Mouse (Mus musculus): ENCODE data around the gene Ect2. TPM values are rescaled to one million over a fixed set of nuclear protein-coding genes. Genes with fewer than 3 reads are reported as not detected.

The Ect2 gene
- polyA plus RNA-seq, 1 experiment from 2014 or later: 8.6 TPM

DNA sequence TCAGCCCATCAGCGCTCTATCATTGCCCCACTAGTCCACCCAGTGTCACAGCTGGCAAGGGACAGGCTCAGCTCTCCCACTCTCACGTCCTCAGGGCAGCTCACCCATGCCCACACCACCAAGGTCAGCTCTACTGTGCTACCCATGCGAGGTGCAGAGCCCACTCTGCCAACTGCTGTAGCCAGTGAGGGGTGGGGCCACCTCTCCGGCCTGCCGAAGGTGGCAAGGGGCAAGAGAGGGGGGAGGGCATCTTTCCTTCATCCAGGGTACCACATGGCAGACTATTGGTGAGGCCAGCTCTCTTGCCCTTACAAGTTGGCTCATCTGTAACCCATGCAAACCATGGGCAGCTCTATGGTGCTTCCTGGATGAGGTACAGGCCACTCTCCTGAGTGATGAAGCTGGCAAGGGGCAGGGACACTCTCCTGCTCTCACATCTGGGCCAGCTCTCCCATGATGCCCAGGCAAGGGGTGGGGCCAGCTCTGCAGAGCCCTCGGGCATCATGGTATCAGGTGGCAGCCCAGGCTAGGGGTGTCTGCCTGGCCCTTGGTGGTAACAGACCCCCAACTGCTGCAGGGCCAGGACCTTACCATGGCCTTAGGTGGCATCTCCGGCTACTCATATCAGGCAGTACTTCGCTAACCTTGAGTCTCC is 42.0 kb upstream of the Ect2 start:
- DNase-seq (ENCODE audit: low spot score) (no peak), ATAC-seq (ENCODE audit: low FRiP score, low TSS enrichment) (no peak; the same call in 1 of the 2 replicates)
- H3K27me3 ChIP-seq (ENCODE audit: control insufficient read depth, insufficient read depth, low read length): no peaks in the 10 kb centered on the region
- no peak overlapping the region for H3K9ac ChIP-seq (ENCODE audit: low read length)
- H3K36me3 ChIP-seq (ENCODE audit: control insufficient read depth, insufficient read depth, low read length): no peaks in the 10 kb centered on the region
- H3K4me3 ChIP-seq (ENCODE audit: low read depth, low read length): no peak overlapping the region
- no peaks in the 10 kb centered on the region; the same call in 1 of the 2 replicates for H3K4me1 ChIP-seq (replicated peaks; ENCODE audit: control insufficient read depth, insufficient read depth)
- TF ChIP-seq CTCF (IDR thresholded peaks at IDR 0.05; ENCODE audit: low read depth) (no peak), EP300 (optimal IDR thresholded peaks at IDR 0.05) (no peak)
- no peak overlapping the region for H3K27ac ChIP-seq (replicated peaks)
- no peaks in the 10 kb centered on the region for H3K9me3 ChIP-seq (ENCODE audit: control insufficient read depth, low read length)
- WGBS: 88% methylated on average over 8 of the region's 8 CpGs
- H3K4me2 ChIP-seq (replicated peaks; ENCODE audit: low read depth): no peak overlapping the region

DNA sequence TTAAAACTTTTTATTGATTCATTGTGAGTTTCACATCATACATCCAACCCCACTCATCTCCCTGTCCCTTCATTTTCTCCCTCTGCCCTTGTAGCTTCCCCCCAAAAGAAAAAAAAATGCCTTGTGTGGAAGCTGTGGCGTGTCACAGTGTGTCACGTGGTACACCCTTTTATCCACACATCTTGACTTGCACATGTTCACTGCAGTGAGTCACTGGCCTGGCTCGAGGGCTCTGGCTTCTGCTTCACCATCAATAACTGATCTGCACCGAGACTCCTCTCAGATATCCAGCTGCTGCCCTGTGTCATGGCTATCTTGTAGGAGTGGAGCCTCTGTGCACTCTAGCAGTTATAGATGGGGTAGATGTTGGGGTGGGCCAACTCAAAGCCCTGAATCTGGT is 41.5 kb upstream of the Ect2 start:
- 61% methylated on average over 4 of the region's 4 CpGs for WGBS
- H3K9me3 ChIP-seq (ENCODE audit: control insufficient read depth, low read length): no peaks in the 10 kb centered on the region
- H3K9ac ChIP-seq (ENCODE audit: low read length): no peak overlapping the region
- DNase-seq (ENCODE audit: low spot score): no peak
- no peak overlapping the region for H3K27ac ChIP-seq (replicated peaks)
- H3K4me2 ChIP-seq (replicated peaks; ENCODE audit: low read depth): no peak overlapping the region
- TF ChIP-seq CTCF (IDR thresholded peaks at IDR 0.05; ENCODE audit: low read depth): no peak
- H3K36me3 ChIP-seq (ENCODE audit: control insufficient read depth, insufficient read depth, low read length): no peaks in the 10 kb centered on the region
- H3K4me1 ChIP-seq (replicated peaks; ENCODE audit: control insufficient read depth, insufficient read depth): no peaks in the 10 kb centered on the region; the same call in 1 of the 2 replicates
- no peaks in the 10 kb centered on the region for H3K27me3 ChIP-seq (ENCODE audit: control insufficient read depth, insufficient read depth, low read length)
- ATAC-seq (ENCODE audit: low FRiP score, low TSS enrichment): no peak
- no peak overlapping the region for H3K4me3 ChIP-seq (ENCODE audit: low read depth, low read length)

GRCm38 (mm10) chr3:27193844-27194317 is 40.2 kb upstream of the Ect2 start:
- Histone ChIP-seq H3K4me1 (replicated peaks; ENCODE audit: control insufficient read depth, insufficient read depth) (no peaks in the 10 kb centered on the region; the same call in 1 of the 2 replicates), H3K27me3 (ENCODE audit: control insufficient read depth, insufficient read depth, low read length) (no peaks in the 10 kb centered on the region), H3K9ac (ENCODE audit: low read length) (no peak overlapping the region), H3K4me2 (replicated peaks; ENCODE audit: low read depth) (no peak overlapping the region), H3K4me3 (ENCODE audit: low read depth, low read length) (no peak overlapping the region), H3K9me3 (ENCODE audit: control insufficient read depth, low read length) (no peaks in the 10 kb centered on the region), H3K27ac (replicated peaks) (peak overlapping the region; percentile 13; the same call in 1 of the 2 replicates), H3K36me3 (ENCODE audit: control insufficient read depth, insufficient read depth, low read length) (no peaks in the 10 kb centered on the region)
- 64% methylated on average over 6 of the region's 6 CpGs for WGBS
- no peak for TF ChIP-seq EP300 (optimal IDR thresholded peaks at IDR 0.05)
- TF ChIP-seq CTCF (IDR thresholded peaks at IDR 0.05; ENCODE audit: low read depth): no peak
- no peak for ATAC-seq (ENCODE audit: low FRiP score, low TSS enrichment)
- no peak for DNase-seq (ENCODE audit: low spot score)

DNA sequence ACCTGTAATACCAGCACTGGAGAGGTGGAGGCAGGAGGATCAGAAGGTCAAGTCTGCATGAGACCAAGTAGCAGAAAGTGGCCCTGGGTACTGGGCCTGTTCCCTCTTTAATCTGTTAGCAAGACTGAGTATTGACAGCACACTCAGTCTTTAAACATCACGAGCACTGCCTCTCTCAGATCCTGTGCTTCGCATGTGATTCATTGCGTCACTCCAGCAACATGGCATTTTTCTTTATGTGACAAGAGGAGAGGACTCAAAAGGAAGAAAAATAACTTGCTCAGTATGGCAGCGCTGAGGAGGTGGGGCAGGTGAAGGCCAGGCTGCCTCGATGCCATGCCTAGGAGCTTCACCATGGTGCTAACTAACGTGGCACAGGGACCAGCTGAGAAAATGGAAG is 38.2 kb upstream of the Ect2 start:
- Histone ChIP-seq H3K27me3 (ENCODE audit: control insufficient read depth, insufficient read depth, low read length) (no peaks in the 10 kb centered on the region), H3K4me2 (replicated peaks; ENCODE audit: low read depth) (no peak overlapping the region), H3K4me3 (ENCODE audit: low read depth, low read length) (no peak overlapping the region), H3K9ac (ENCODE audit: low read length) (no peak overlapping the region), H3K36me3 (ENCODE audit: control insufficient read depth, insufficient read depth, low read length) (no peaks in the 10 kb centered on the region), H3K9me3 (ENCODE audit: control insufficient read depth, low read length) (no peaks in the 10 kb centered on the region), H3K4me1 (replicated peaks; ENCODE audit: control insufficient read depth, insufficient read depth) (no peaks in the 10 kb centered on the region; the same call in 1 of the 2 replicates), H3K27ac (replicated peaks) (no peak overlapping the region; the same call in 1 of the 2 replicates)
- WGBS: 65% methylated on average over 6 of the region's 6 CpGs
- no peak for ATAC-seq (ENCODE audit: low FRiP score, low TSS enrichment)
- peak; percentile 25 for DNase-seq (ENCODE audit: low spot score)
- TF ChIP-seq CTCF (IDR thresholded peaks at IDR 0.05; ENCODE audit: low read depth) (no peak), EP300 (optimal IDR thresholded peaks at IDR 0.05) (no peak)

- 68% methylated on average over 4 of the region's 4 CpGs for WGBS
- H3K36me3 ChIP-seq (ENCODE audit: control insufficient read depth, insufficient read depth, low read length): no peaks in the 10 kb centered on the region
- no peak overlapping the region for H3K4me2 ChIP-seq (replicated peaks; ENCODE audit: low read depth)
- no peaks in the 10 kb centered on the region for H3K27me3 ChIP-seq (ENCODE audit: control insufficient read depth, insufficient read depth, low read length)
- peak overlapping the region; percentile 61 for H3K27ac ChIP-seq (replicated peaks)
- no peak overlapping the region for H3K9ac ChIP-seq (ENCODE audit: low read length)
- DNase-seq (ENCODE audit: low spot score): peak; percentile 66
- TF ChIP-seq EP300 (optimal IDR thresholded peaks at IDR 0.05): no peak
- no peak for TF ChIP-seq CTCF (IDR thresholded peaks at IDR 0.05; ENCODE audit: low read depth)
- no peaks in the 10 kb centered on the region; the same call in 1 of the 2 replicates for H3K4me1 ChIP-seq (replicated peaks; ENCODE audit: control insufficient read depth, insufficient read depth)
- no peak overlapping the region for H3K4me3 ChIP-seq (ENCODE audit: low read depth, low read length)
- no peaks in the 10 kb centered on the region for H3K9me3 ChIP-seq (ENCODE audit: control insufficient read depth, low read length)
- peak; percentile 73 for ATAC-seq (ENCODE audit: low FRiP score, low TSS enrichment)
Observed at GRCm38 (mm10) chr3:27190865-27191264, 37.2 kb upstream of the Ect2 start.
